7 mouse cellular contexts compared by ENCODE assay signal in genomic region chr7:13024805-13025204, GRCm38 (mm10). TPM values are rescaled to one million over a fixed set of nuclear protein-coding genes. Genes with fewer than 3 reads are reported as not detected.
DNase-seq lines count a peak whose midpoint lies in the region; ATAC-seq and TF ChIP-seq lines count a peak whose summit lies in the region.

No protein-coding gene starts in this region.

- 1% methylated on average over 20 of the region's 44 CpGs for WGBS in limb, embryonic 14.5 days
- WGBS in midbrain, embryonic 14.5 days = 0% methylated on average over 38 of the region's 44 CpGs

- H3K9me3 ChIP-seq in limb, embryonic 14.5 days (ENCODE audit: control insufficient read depth, low read length) = no peaks in the 10 kb centered on the region
- H3K9me3 ChIP-seq in midbrain, embryonic 14.5 days (ENCODE audit: control insufficient read depth, low read length) = no peaks in the 10 kb centered on the region

- DNase-seq in adrenal gland, adult 2 months = peak; percentile 85
- peak; percentile 83 for DNase-seq in embryo, embryonic 9.5 days (ENCODE audit: extremely low spot score)
- peak; percentile 68 to 85 for DNase-seq in gastrocnemius, postnatal 4 days (ENCODE audit: low spot score in 2 of 2)
- peak; percentile 73 for DNase-seq in kidney, adult 18-20 months
- DNase-seq in limb, embryonic 14.5 days (ENCODE audit: low spot score) = peak; percentile 60
- peak; percentile 86 for DNase-seq in midbrain, embryonic 14.5 days
- peak; percentile 67 to 82 for DNase-seq in spleen, postnatal 10 days (ENCODE audit: low spot score in 2 of 2)

- H3K4me3 ChIP-seq in limb, embryonic 14.5 days (replicated peaks; ENCODE audit: low read length) = peak overlapping the region; percentile 99
- H3K4me3 ChIP-seq in midbrain, embryonic 14.5 days (replicated peaks; ENCODE audit: low read depth, low read length) = peak overlapping the region; percentile 92

- H3K4me2 ChIP-seq in limb, embryonic 14.5 days (replicated peaks; ENCODE audit: low read depth, low read length, severe bottlenecking) = peak overlapping the region; percentile 98
- peak overlapping the region; percentile 98 for H3K4me2 ChIP-seq in midbrain, embryonic 14.5 days (ENCODE audit: low read length)

- peaks cover 14% of the 10 kb centered on the region for H3K4me1 ChIP-seq in limb, embryonic 14.5 days (ENCODE audit: control insufficient read depth, insufficient read depth, low read length)
- H3K4me1 ChIP-seq in midbrain, embryonic 14.5 days (ENCODE audit: control insufficient read depth, insufficient read depth, low read length) = peaks cover 28% of the 10 kb centered on the region

- H3K36me3 ChIP-seq in limb, embryonic 14.5 days (ENCODE audit: control insufficient read depth, insufficient read depth, low read length) = peaks cover 44% of the 10 kb centered on the region
- H3K36me3 ChIP-seq in midbrain, embryonic 14.5 days (ENCODE audit: control insufficient read depth, insufficient read depth, low read length) = peaks cover 45% of the 10 kb centered on the region

- no peaks in the 10 kb centered on the region for H3K27me3 ChIP-seq in limb, embryonic 14.5 days (ENCODE audit: control insufficient read depth, insufficient read depth, low read length)
- H3K27me3 ChIP-seq in midbrain, embryonic 14.5 days (ENCODE audit: control insufficient read depth, insufficient read depth, low read length) = no peaks in the 10 kb centered on the region

- no peak for TF ChIP-seq POLR2A in limb, embryonic 14.5 days (IDR thresholded peaks at IDR 0.05; ENCODE audit: borderline replicate concordance, extremely low read depth, insufficient read depth, insufficient read length)

- H3K9ac ChIP-seq in limb, embryonic 14.5 days (ENCODE audit: low read depth, low read length, severe bottlenecking) = peak overlapping the region; percentile 98
- H3K9ac ChIP-seq in midbrain, embryonic 14.5 days (replicated peaks; ENCODE audit: low read length) = peak overlapping the region; percentile 93

- peak overlapping the region; percentile 99 for H3K27ac ChIP-seq in limb, embryonic 14.5 days (replicated peaks; ENCODE audit: low read depth, low read length)
- H3K27ac ChIP-seq in midbrain, embryonic 14.5 days (replicated peaks; ENCODE audit: low read depth, low read length) = peak overlapping the region; percentile 99

- ATAC-seq in limb, embryonic 14.5 days (ENCODE audit: low FRiP score, low read depth) = peak; percentile 48
- peak; percentile 68 for ATAC-seq in midbrain, embryonic 14.5 days (ENCODE audit: low FRiP score, low TSS enrichment)

RNA-seq across cellular contexts. Expression of gene Chmp2a, which starts 9.8 kb away (rescaled TPM):
- total RNA-seq in adrenal gland, adult 2 months (2021) = 100 to 1,000 TPM; 212 to 215 TPM
- polyA plus RNA-seq in adrenal gland, adult 2 months (2012; rRNA removed) = 37.2 and 41.9 TPM in 2 replicates
- 100 to 1,000 TPM; 135 to 143 TPM for total RNA-seq in gastrocnemius, postnatal 4 days (2021)
- 97.3 and 151 TPM in 2 replicates for polyA plus RNA-seq in limb, embryonic 14.5 days (2012; rRNA removed)
- polyA plus RNA-seq in limb, embryonic 14.5 days (2014; fragmentation: Nextera tagmentation; extraction: Ambion mirVana) = 164 TPM in 2 replicates
- 188 and 205 TPM in 2 replicates for polyA plus RNA-seq in midbrain, embryonic 14.5 days (2014; fragmentation: Nextera tagmentation; extraction: Ambion mirVana)

RNA-seq across cellular contexts. Expression of gene Ube2m, which starts 13.3 kb away (rescaled TPM):
- 100 to 1,000 TPM; 196 to 219 TPM for total RNA-seq in adrenal gland, adult 2 months (2021)
- polyA plus RNA-seq in adrenal gland, adult 2 months (2012; rRNA removed) = 98.5 and 122 TPM in 2 replicates
- 100 to 1,000 TPM; 163 to 175 TPM for total RNA-seq in gastrocnemius, postnatal 4 days (2021)
- 294 and 308 TPM in 2 replicates for polyA plus RNA-seq in limb, embryonic 14.5 days (2012; rRNA removed)
- polyA plus RNA-seq in limb, embryonic 14.5 days (2014; fragmentation: Nextera tagmentation; extraction: Ambion mirVana) = 159 and 165 TPM in 2 replicates
- 149 and 181 TPM in 2 replicates for polyA plus RNA-seq in midbrain, embryonic 14.5 days (2014; fragmentation: Nextera tagmentation; extraction: Ambion mirVana)

RNA-seq across cellular contexts. Expression of gene Zbtb45, which starts 15.0 kb away (rescaled TPM):
- total RNA-seq in adrenal gland, adult 2 months (2021) = 10 to 100 TPM; 10.7 to 15.5 TPM
- polyA plus RNA-seq in adrenal gland, adult 2 months (2012; rRNA removed) = 53.7 and 59.9 TPM in 2 replicates
- 10 to 100 TPM; 10.4 to 13.5 TPM for total RNA-seq in gastrocnemius, postnatal 4 days (2021)
- 29.3 and 46.7 TPM in 2 replicates for polyA plus RNA-seq in limb, embryonic 14.5 days (2012; rRNA removed)
- 25.5 and 25.8 TPM in 2 replicates for polyA plus RNA-seq in limb, embryonic 14.5 days (2014; fragmentation: Nextera tagmentation; extraction: Ambion mirVana)
- 42.4 and 42.5 TPM in 2 replicates for polyA plus RNA-seq in midbrain, embryonic 14.5 days (2014; fragmentation: Nextera tagmentation; extraction: Ambion mirVana)

RNA-seq across cellular contexts. Expression of gene Trim28, which starts 25.9 kb away (rescaled TPM):
- 100 to 1,000 TPM; 212 to 228 TPM for total RNA-seq in adrenal gland, adult 2 months (2021)
- polyA plus RNA-seq in adrenal gland, adult 2 months (2012; rRNA removed) = 173 and 261 TPM in 2 replicates
- total RNA-seq in gastrocnemius, postnatal 4 days (2021) = 100 to 1,000 TPM; 232 to 252 TPM
- 610 and 816 TPM in 2 replicates for polyA plus RNA-seq in limb, embryonic 14.5 days (2012; rRNA removed)
- polyA plus RNA-seq in limb, embryonic 14.5 days (2014; fragmentation: Nextera tagmentation; extraction: Ambion mirVana) = 408 and 456 TPM in 2 replicates
- 293 and 309 TPM in 2 replicates for polyA plus RNA-seq in midbrain, embryonic 14.5 days (2014; fragmentation: Nextera tagmentation; extraction: Ambion mirVana)

RNA-seq across cellular contexts. Expression of gene Slc27a5, which starts 26.8 kb away (rescaled TPM):
- 1 to 10 TPM in 1 of 2 experiments, not detected in 1; 1.5 TPM for total RNA-seq in adrenal gland, adult 2 months (2021)
- 0.38 TPM in 1 of 2 replicates, not detected in the other for polyA plus RNA-seq in adrenal gland, adult 2 months (2012; rRNA removed)
- under 1 TPM; 0.10 to 0.20 TPM for total RNA-seq in gastrocnemius, postnatal 4 days (2021)
- 0.23 and 0.26 TPM in 2 replicates for polyA plus RNA-seq in limb, embryonic 14.5 days (2012; rRNA removed)
- polyA plus RNA-seq in limb, embryonic 14.5 days (2014; fragmentation: Nextera tagmentation; extraction: Ambion mirVana) = not detected in 2 replicates
- polyA plus RNA-seq in midbrain, embryonic 14.5 days (2014; fragmentation: Nextera tagmentation; extraction: Ambion mirVana) = 0.24 and 0.31 TPM in 2 replicates

Comparison
In these comparisons a context has a peak if more than half of its experiments do, and no peak if none do; other contexts are left out.
1. Peak in every context shown above with its lines: DNase-seq, ATAC-seq, H3K4me3 ChIP-seq and H3K27ac ChIP-seq.